25 mouse cellular contexts compared by ENCODE assay signal in the genomic region with DNA sequence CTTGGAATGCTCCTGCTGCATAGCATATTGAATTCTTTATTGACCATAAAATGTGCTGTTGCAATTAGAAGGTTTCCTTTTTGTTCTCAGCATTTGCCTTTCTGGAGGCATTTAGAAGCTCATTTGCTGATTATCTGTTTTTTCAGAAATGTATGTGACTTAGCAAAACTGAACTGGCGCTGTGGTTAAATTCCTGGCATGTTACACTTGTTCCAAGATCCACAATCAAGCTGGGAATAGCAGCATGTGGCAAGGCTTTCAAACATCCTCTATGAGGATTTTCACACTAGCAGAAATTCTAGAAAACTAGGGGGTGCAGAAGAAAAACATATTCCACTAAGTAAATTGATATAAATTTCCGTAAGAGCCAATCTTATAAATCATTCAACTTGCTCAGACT.
A peak's percentile ranks its signal among the peaks of the same experiment; 100 is the strongest.
DNase-seq lines count a peak whose midpoint lies in the region; ATAC-seq and TF ChIP-seq lines count a peak whose summit lies in the region.
"Had no signal": no experiment of that assay in that cellular context is flagged by ENCODE, and none has a peak within 500 bp of the region (broad histone marks: within the 10 kb centered on the region; RNA-seq: fewer than 3 reads in every experiment).

No protein-coding gene starts in this region.

- no peaks in the 10 kb centered on the region for H3K36me3 ChIP-seq in hindbrain, postnatal 0 days (ENCODE audit: insufficient read depth, low read length)
- H3K36me3 ChIP-seq in hindbrain, embryonic 16.5 days (ENCODE audit: control insufficient read depth, insufficient read depth, low read length) = no peaks in the 10 kb centered on the region
- H3K36me3 ChIP-seq in neural tube, embryonic 14.5 days (ENCODE audit: control insufficient read depth, insufficient read depth, low read length) = no peaks in the 10 kb centered on the region
- H3K36me3 ChIP-seq: forebrain, embryonic 15.5 days; heart, embryonic 12.5 days; limb, embryonic 12.5 days; stomach, embryonic 15.5 days had no signal

- no peak for ATAC-seq in hindbrain, postnatal 0 days
- ATAC-seq in hindbrain, embryonic 16.5 days = no peak
- ATAC-seq in neural tube, embryonic 14.5 days (ENCODE audit: low read depth) = no peak
- ATAC-seq: forebrain, embryonic 15.5 days; liver, postnatal 0 days; lung, postnatal 0 days had no signal

- H3K27ac ChIP-seq in hindbrain, postnatal 0 days = no peak overlapping the region
- no peak overlapping the region for H3K27ac ChIP-seq in hindbrain, embryonic 16.5 days (ENCODE audit: low read depth, low read length)
- H3K27ac ChIP-seq in neural tube, embryonic 14.5 days (ENCODE audit: low read depth, low read length) = peak overlapping the region; percentile 18; the same call in 1 of the 2 replicates
- H3K27ac ChIP-seq: forebrain, embryonic 15.5 days; limb, embryonic 12.5 days; macrophage; stomach, embryonic 15.5 days had no signal

- DNase-seq in cerebellum, adult 9-10 months = peak; percentile 25
- no peak for DNase-seq in cerebellum, adult 8-10 months
- peak; percentile 15 for DNase-seq in hindbrain, postnatal 0 days (ENCODE audit: low spot score)
- peak; percentile 72 for DNase-seq in Muller cell, postnatal 12 days (ENCODE audit: inconsistent ontology term)
- DNase-seq in heart, postnatal 14 days = no peak
- DNase-seq: adrenal gland, postnatal 25 days; cerebellum, adult 11-12 months; gastrocnemius, postnatal 25 days; heart, adult 18-20 months; heart, postnatal 10 days; kidney, adult 11 months; kidney, postnatal 10 days; liver, postnatal 0 days; thymus, adult 18-20 months; thymus, postnatal 36 days had no signal

- H3K9ac ChIP-seq in hindbrain, postnatal 0 days (replicated peaks; ENCODE audit: low read length) = no peak overlapping the region
- no peak overlapping the region for H3K9ac ChIP-seq in hindbrain, embryonic 16.5 days (ENCODE audit: low read depth, low read length)
- H3K9ac ChIP-seq in neural tube, embryonic 14.5 days (replicated peaks; ENCODE audit: low read depth, low read length) = no peak overlapping the region
- H3K9ac ChIP-seq: forebrain, embryonic 15.5 days; heart, embryonic 12.5 days; limb, embryonic 12.5 days; liver, postnatal 0 days; stomach, embryonic 15.5 days had no signal

- H3K27me3 ChIP-seq in hindbrain, postnatal 0 days (ENCODE audit: insufficient read depth, low read length) = no peaks in the 10 kb centered on the region
- H3K27me3 ChIP-seq in hindbrain, embryonic 16.5 days (replicated peaks; ENCODE audit: control insufficient read depth, insufficient read depth, low read length) = no peaks in the 10 kb centered on the region
- no peaks in the 10 kb centered on the region for H3K27me3 ChIP-seq in neural tube, embryonic 14.5 days (ENCODE audit: control insufficient read depth, insufficient read depth, low read length)
- H3K27me3 ChIP-seq: forebrain, embryonic 15.5 days; heart, embryonic 12.5 days; limb, embryonic 12.5 days; stomach, embryonic 15.5 days had no signal

- WGBS in hindbrain, postnatal 0 days = 55% methylated on average over 2 of the region's 2 CpGs
- 62% methylated on average over 2 of the region's 2 CpGs for WGBS in hindbrain, embryonic 16.5 days
- 59% methylated on average over 2 of the region's 2 CpGs for WGBS in neural tube, embryonic 14.5 days

- intact Hi-C loops in heart, postnatal 14 days (cut with DNase I) = no loop called here

- no peak overlapping the region for H3K4me2 ChIP-seq in hindbrain, postnatal 0 days (ENCODE audit: low read depth, low read length)
- no peak overlapping the region for H3K4me2 ChIP-seq in hindbrain, embryonic 16.5 days (ENCODE audit: low read length)
- no peak overlapping the region for H3K4me2 ChIP-seq in neural tube, embryonic 14.5 days (ENCODE audit: low read depth, low read length)
- H3K4me2 ChIP-seq: forebrain, embryonic 15.5 days; heart, embryonic 12.5 days; limb, embryonic 12.5 days; liver, embryonic 11.5 days; midbrain, embryonic 11.5 days; stomach, embryonic 15.5 days had no signal

- H3K9me3 ChIP-seq in hindbrain, postnatal 0 days (ENCODE audit: low read length) = no peaks in the 10 kb centered on the region
- no peaks in the 10 kb centered on the region for H3K9me3 ChIP-seq in hindbrain, embryonic 16.5 days (ENCODE audit: control insufficient read depth, low read length)
- no peaks in the 10 kb centered on the region for H3K9me3 ChIP-seq in neural tube, embryonic 14.5 days (ENCODE audit: control insufficient read depth, low read length)
- H3K9me3 ChIP-seq: forebrain, embryonic 15.5 days; heart, embryonic 12.5 days; limb, embryonic 12.5 days; stomach, embryonic 15.5 days had no signal

- no peak overlapping the region for H3K4me3 ChIP-seq in hindbrain, postnatal 0 days (ENCODE audit: low read length)
- H3K4me3 ChIP-seq in hindbrain, embryonic 16.5 days (ENCODE audit: low read length) = no peak overlapping the region
- H3K4me3 ChIP-seq in neural tube, embryonic 14.5 days (ENCODE audit: low read depth, low read length) = no peak overlapping the region
- H3K4me3 ChIP-seq: forebrain, embryonic 15.5 days; heart, embryonic 12.5 days; limb, embryonic 12.5 days; stomach, embryonic 15.5 days had no signal

- TF ChIP-seq CTCF in hindbrain, postnatal 0 days (IDR thresholded peaks at IDR 0.05; ENCODE audit: low read depth) = no peak

- H3K4me1 ChIP-seq in hindbrain, postnatal 0 days (ENCODE audit: insufficient read depth, low read length) = no peaks in the 10 kb centered on the region
- H3K4me1 ChIP-seq in hindbrain, embryonic 16.5 days (ENCODE audit: control insufficient read depth, insufficient read depth, low read depth, low read length) = no peaks in the 10 kb centered on the region
- no peaks in the 10 kb centered on the region for H3K4me1 ChIP-seq in neural tube, embryonic 14.5 days (ENCODE audit: control insufficient read depth, insufficient read depth, low read length)
- H3K4me1 ChIP-seq: forebrain, embryonic 15.5 days; heart, embryonic 12.5 days; stomach, embryonic 15.5 days had no signal

Comparison
In these comparisons a context has a peak if more than half of its experiments do, and no peak if none do; other contexts are left out.
1. DNase-seq: peak in cerebellum, adult 9-10 months (single experiment), hindbrain, postnatal 0 days (single experiment) and Muller cell, postnatal 12 days (single experiment); none in cerebellum, adult 8-10 months (single experiment) and heart, postnatal 14 days (0 of 2).